Mouse (Mus musculus) thymus, adult 2 months (tissue): ENCODE measurements around the gene Mecr. TPM values are rescaled to one million over a fixed set of nuclear protein-coding genes. Genes with fewer than 3 reads are reported as not detected.

Source experiments
- DNase-seq: peaks from one replicate; pipeline ENCODE4 v3.0.0; 2021
- H3K27ac ChIP-seq: fragments of 200-500 bp; 2 replicates; pipeline ENCODE4 v1.5.1; 2012; ENCODE audit warnings: low read length, control low read depth; ENCODE audit not compliant: control insufficient read depth, insufficient read depth
- H3K27me3 ChIP-seq: fragments of 200-500 bp; 2 replicates; pipeline ENCODE4 v1.6.1; 2012; ENCODE audit warnings: mild to moderate bottlenecking, low read length, moderate library complexity, mixed read lengths; ENCODE audit not compliant: control insufficient read depth, insufficient read depth
- H3K36me3 ChIP-seq: fragments of 200-500 bp; 2 replicates; pipeline ENCODE4 v1.6.1; 2012; ENCODE audit warnings: mild to moderate bottlenecking, low read length, moderate library complexity; ENCODE audit not compliant: control insufficient read depth, insufficient read depth
- H3K4me1 ChIP-seq: fragments of 200-500 bp; replicated peaks from 2 replicates; pipeline ENCODE4 v1.6.1; 2012; ENCODE audit warnings: low read length; ENCODE audit not compliant: control insufficient read depth, insufficient read depth
- H3K4me3 ChIP-seq: fragments of 200-500 bp; 2 replicates; pipeline ENCODE4 v1.5.1; 2012; ENCODE audit warnings: mild to moderate bottlenecking, low read length, control low read depth, moderate library complexity; ENCODE audit not compliant: control insufficient read depth, insufficient read depth
- CTCF ChIP-seq: fragments of 200-500 bp; IDR thresholded peaks from 2 replicates; pipeline ENCODE4 v1.5.1; 2012; ENCODE audit warnings: mild to moderate bottlenecking, control low read depth, low read length, moderate library complexity, borderline replicate concordance; ENCODE audit not compliant: control insufficient read depth, poor library complexity, insufficient read depth; ENCODE audit errors: extremely low read depth
- POLR2A ChIP-seq: fragments of 200-500 bp; IDR thresholded peaks from 2 replicates; pipeline ENCODE4 v1.6.1; 2012; ENCODE audit warnings: mild to moderate bottlenecking, low read length, control low read depth, moderate library complexity; ENCODE audit not compliant: control insufficient read depth, poor library complexity, insufficient read depth; ENCODE audit errors: extremely low read depth
- WGBS: fragments of 180-500 bp; shearing (Covaris S2); methylation state at CpG from one replicate; pipeline ENCODE4 v1.1.7; 2018; 5-methylcytosine and 5-hydroxymethylcytosine counted together
- polyA plus RNA-seq: library from polyadenylated mRNA; depleted of rRNA; stranded (reverse); fragments of >200 nt; gene quantifications from 2 replicates; pipeline ENCODE4 v1.2.3, GENCODE M21; 2012

Mecr gene
- polyA plus RNA-seq, 1 experiment, result 26.4 TPM

DNA sequence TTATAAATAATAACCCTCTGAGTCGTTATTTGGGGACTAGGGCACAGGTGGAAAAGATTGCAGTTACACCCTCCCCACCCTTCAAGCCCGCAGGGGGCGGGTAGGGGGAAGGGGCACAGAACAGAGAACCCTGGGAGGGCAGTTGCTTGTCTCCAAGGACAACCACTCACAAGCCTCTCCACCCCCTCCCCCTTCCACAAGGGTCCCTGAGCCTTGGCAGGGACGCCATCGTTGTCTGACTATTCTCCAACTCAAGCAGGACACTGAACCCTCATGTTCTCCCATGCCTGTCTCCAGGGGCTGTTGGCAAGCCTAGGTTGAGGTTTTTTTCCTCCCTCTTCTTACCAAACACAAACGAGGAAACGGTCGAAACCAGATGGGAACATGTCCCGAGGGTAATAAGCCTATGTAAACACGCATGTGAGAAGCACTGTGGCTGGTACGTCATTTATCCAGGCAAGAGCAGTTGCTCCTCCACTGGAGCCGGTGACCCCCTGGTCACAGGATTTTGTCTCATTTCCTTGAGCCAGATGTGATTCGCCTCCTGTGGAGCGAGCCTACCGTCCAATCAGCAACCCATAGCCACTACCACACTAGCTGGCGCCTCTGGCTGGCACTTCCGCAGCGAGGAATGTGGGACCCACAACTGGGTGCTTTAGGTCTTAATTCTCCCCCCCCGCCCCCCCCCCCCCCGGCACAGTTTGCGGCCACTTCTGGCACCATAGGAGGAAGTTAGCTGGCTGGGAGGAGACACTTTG is 67.1 kb downstream of the Mecr start:
- Histone ChIP-seq H3K36me3 (no peaks in the 10 kb centered on the region), H3K4me1 (peaks cover 10% of the 10 kb centered on the region), H3K4me3 (no peak overlapping the region), H3K27ac (no peak overlapping the region), H3K27me3 (peaks cover 2% of the 10 kb centered on the region; the same call in 1 of the 2 replicates)
- TF ChIP-seq CTCF (no peak), POLR2A (no peak)
- 3% methylated on average over 18 of the region's 21 CpGs for WGBS
- DNase-seq, result no peak

DNA sequence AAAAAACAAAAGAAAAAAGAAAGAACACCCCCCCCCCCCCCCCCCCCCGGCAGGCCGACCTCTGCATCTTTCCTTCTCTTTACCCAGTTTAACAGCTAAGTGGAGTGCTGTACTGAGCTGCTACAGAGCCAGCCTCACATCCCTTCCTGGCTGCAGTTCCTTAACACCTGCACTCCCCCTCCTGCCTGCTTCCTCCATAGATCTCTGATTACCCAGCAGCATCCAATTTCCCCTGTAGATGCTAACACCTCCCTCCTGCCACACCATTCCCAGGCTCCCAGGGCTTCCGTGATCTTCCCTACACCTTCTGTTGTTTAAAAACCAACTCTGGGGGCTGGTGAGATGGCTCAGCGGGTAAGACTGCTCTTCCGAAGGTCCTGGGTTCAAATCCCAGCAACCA is 68.3 kb downstream of the Mecr start:
- no peak for DNase-seq
- Histone ChIP-seq H3K27me3 (peaks cover 2% of the 10 kb centered on the region; the same call in 1 of the 2 replicates), H3K4me3 (no peak overlapping the region), H3K27ac (no peak overlapping the region), H3K4me1 (peaks cover 10% of the 10 kb centered on the region), H3K36me3 (no peaks in the 10 kb centered on the region)
- WGBS, result 50% methylated on average over 5 of the region's 5 CpGs
- TF ChIP-seq POLR2A, result no peak
- no peak for TF ChIP-seq CTCF

DNA sequence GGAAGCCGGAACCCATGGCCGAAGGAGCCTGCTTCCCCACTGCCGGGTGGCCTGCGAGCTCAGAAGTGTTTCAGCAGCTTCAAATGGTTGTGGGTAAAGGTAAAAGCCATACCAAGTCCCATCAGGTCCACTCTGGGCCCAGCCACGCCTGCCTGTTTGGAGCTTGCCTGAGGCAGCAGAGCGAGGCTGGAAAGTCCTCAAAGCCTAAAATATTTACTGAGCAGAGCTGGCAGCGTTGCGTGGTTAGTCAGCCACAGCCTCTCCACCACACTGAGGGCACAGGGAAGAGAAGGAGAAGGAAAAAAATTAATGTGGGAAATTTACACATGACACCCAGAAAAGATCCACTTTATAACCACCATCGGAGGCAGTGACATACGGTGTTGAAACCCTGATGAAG is 70.3 kb downstream of the Mecr start:
- Histone ChIP-seq H3K4me1 (peaks cover 14% of the 10 kb centered on the region), H3K4me3 (no peak overlapping the region), H3K27ac (no peak overlapping the region), H3K36me3 (no peaks in the 10 kb centered on the region), H3K27me3 (peaks cover 2% of the 10 kb centered on the region; the same call in 1 of the 2 replicates)
- TF ChIP-seq POLR2A (no peak), CTCF (no peak)
- WGBS, result 80% methylated on average over 10 of the region's 10 CpGs
- DNase-seq, result no peak

GRCm38 (mm10) chr4:131914046-131914643 is 70.9 kb downstream of the Mecr start:
- H3K36me3 ChIP-seq, result no peaks in the 10 kb centered on the region
- WGBS, result 50% methylated on average over 9 of the region's 9 CpGs
- peaks cover 2% of the 10 kb centered on the region; the same call in 1 of the 2 replicates for H3K27me3 ChIP-seq
- H3K27ac ChIP-seq, result no peak overlapping the region
- TF ChIP-seq POLR2A (no peak), CTCF (no peak)
- no peak overlapping the region for H3K4me3 ChIP-seq
- H3K4me1 ChIP-seq, result peaks cover 14% of the 10 kb centered on the region
- no peak for DNase-seq

GRCm38 (mm10) chr4:131914891-131915469 is 71.7 kb downstream of the Mecr start:
- no peaks in the 10 kb centered on the region for H3K36me3 ChIP-seq
- H3K4me3 ChIP-seq, result no peak overlapping the region
- peaks cover 14% of the 10 kb centered on the region for H3K4me1 ChIP-seq
- H3K27ac ChIP-seq, result no peak overlapping the region
- H3K27me3 ChIP-seq, result peaks cover 7% of the 10 kb centered on the region; the same call in 1 of the 2 replicates
- TF ChIP-seq CTCF (no peak), POLR2A (no peak)
- no peak for DNase-seq
- WGBS, result 10% methylated on average over 31 of the region's 31 CpGs

DNA sequence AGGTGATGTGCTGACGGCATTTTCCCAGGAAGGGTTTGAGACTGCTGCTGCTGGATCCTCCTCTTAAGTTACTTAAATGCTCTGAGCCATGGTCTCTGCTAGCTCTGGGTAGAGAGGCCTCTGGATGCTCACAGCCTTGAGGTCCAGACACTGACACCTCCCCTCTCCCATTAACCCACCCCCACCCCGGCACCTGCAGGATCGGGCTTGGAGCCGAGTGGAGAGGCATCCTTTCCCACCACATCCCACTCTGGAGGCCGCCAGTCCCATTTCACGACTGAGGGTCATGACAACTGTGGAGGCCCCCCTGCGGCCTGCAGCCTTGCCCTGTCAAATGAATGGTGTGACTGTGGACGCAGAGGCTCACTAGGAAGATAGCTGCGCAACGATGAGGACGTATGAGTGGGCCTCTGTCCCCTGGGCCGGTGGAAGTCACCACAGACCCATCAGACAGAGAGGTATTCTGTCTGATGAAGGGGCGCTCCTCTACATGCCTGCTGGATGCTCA is 72.6 kb downstream of the Mecr start:
- H3K4me1 ChIP-seq, result peaks cover 8% of the 10 kb centered on the region; the same call in 1 of the 2 replicates
- H3K36me3 ChIP-seq, result no peaks in the 10 kb centered on the region
- WGBS, result 68% methylated on average over 13 of the region's 13 CpGs
- H3K27ac ChIP-seq, result no peak overlapping the region
- DNase-seq, result no peak
- peaks cover 7% of the 10 kb centered on the region; the same call in 1 of the 2 replicates for H3K27me3 ChIP-seq
- H3K4me3 ChIP-seq, result no peak overlapping the region
- no peak for TF ChIP-seq CTCF
- no peak for TF ChIP-seq POLR2A
